ENCODE assay signal across 8 mouse cellular contexts in genomic region chr6:3763171-3763967, GRCm38 (mm10). TPM values are rescaled to one million over a fixed set of nuclear protein-coding genes. Genes with fewer than 3 reads are reported as not detected.
DNase-seq lines count a peak whose midpoint lies in the region; ATAC-seq and TF ChIP-seq lines count a peak whose summit lies in the region.

No protein-coding gene starts in this region.

- ATAC-seq in lung, postnatal 0 days, result no peak
- peak; percentile 53; the same call in 1 of the 2 replicates for ATAC-seq in forebrain, embryonic 15.5 days (replicated peaks)
- peak; percentile 47 for ATAC-seq in limb, embryonic 14.5 days (ENCODE audit: low FRiP score, low read depth)
- ATAC-seq in stomach, embryonic 14.5 days (ENCODE audit: insufficient number of reproducible peaks, insufficient read depth, low FRiP score, low read depth), result 0 out of 2 replicates have a peak, but pooled peaks have one; percentile 56
- ATAC-seq in inflammation-experienced regulatory T-cells, adult 6 months, result no peak

- no peaks in the 10 kb centered on the region for H3K9me3 ChIP-seq in lung, postnatal 0 days (ENCODE audit: low read length)
- no peaks in the 10 kb centered on the region for H3K9me3 ChIP-seq in forebrain, embryonic 15.5 days
- no peaks in the 10 kb centered on the region for H3K9me3 ChIP-seq in limb, embryonic 14.5 days (ENCODE audit: control insufficient read depth, low read length)
- H3K9me3 ChIP-seq in stomach, embryonic 14.5 days (ENCODE audit: control insufficient read depth, low read depth, low read length), result no peaks in the 10 kb centered on the region

- TF ChIP-seq CTCF in lung, postnatal 0 days (IDR thresholded peaks at IDR 0.05), result no peak
- TF ChIP-seq CTCF in lung, adult 2 months (IDR thresholded peaks at IDR 0.05; ENCODE audit: insufficient read depth, low read length), result no peak

- no peak for DNase-seq in lung, postnatal 0 days (ENCODE audit: low spot score)
- DNase-seq in lung, adult 2 months, result no peak
- peak; percentile 7 for DNase-seq in limb, embryonic 14.5 days (ENCODE audit: low spot score)
- no peak for DNase-seq in layer of hippocampus, adult 9-11 months
- DNase-seq in left cerebral cortex, postnatal 4 days, result no peak

- TF ChIP-seq EP300 in lung, postnatal 0 days (IDR thresholded peaks at IDR 0.05), result no peak

- 1% methylated on average over 33 of the region's 39 CpGs for WGBS in lung, postnatal 0 days
- under 1% methylated on average over 39 of the region's 39 CpGs for WGBS in lung, adult 2 months
- under 1% methylated on average over 39 of the region's 39 CpGs for WGBS in forebrain, embryonic 15.5 days
- 1% methylated on average over 37 of the region's 39 CpGs for WGBS in limb, embryonic 14.5 days
- WGBS in stomach, embryonic 14.5 days, result under 1% methylated on average over 38 of the region's 39 CpGs

- no peak overlapping the region for H3K27ac ChIP-seq in lung, postnatal 0 days (ENCODE audit: low read length)
- no peak overlapping the region for H3K27ac ChIP-seq in forebrain, embryonic 15.5 days (replicated peaks)
- H3K27ac ChIP-seq in limb, embryonic 14.5 days (replicated peaks; ENCODE audit: low read depth, low read length), result no peak overlapping the region
- no peak overlapping the region for H3K27ac ChIP-seq in stomach, embryonic 14.5 days (ENCODE audit: low read length)

- no peaks in the 10 kb centered on the region for H3K4me1 ChIP-seq in lung, postnatal 0 days (ENCODE audit: insufficient read depth, low read depth, low read length)
- no peaks in the 10 kb centered on the region for H3K4me1 ChIP-seq in lung, adult 2 months (ENCODE audit: control insufficient read depth, insufficient read depth, low read length)
- peaks cover 8% of the 10 kb centered on the region for H3K4me1 ChIP-seq in forebrain, embryonic 15.5 days
- H3K4me1 ChIP-seq in limb, embryonic 14.5 days (ENCODE audit: control insufficient read depth, insufficient read depth, low read length), result peaks cover 3% of the 10 kb centered on the region; the same call in 1 of the 2 replicates
- peaks cover 3% of the 10 kb centered on the region; the same call in 1 of the 2 replicates for H3K4me1 ChIP-seq in stomach, embryonic 14.5 days (ENCODE audit: control insufficient read depth, insufficient read depth, low read length)

- peak overlapping the region; percentile 32 for H3K4me3 ChIP-seq in lung, postnatal 0 days (ENCODE audit: low read depth, low read length)
- H3K4me3 ChIP-seq in lung, adult 2 months (replicated peaks; ENCODE audit: extremely low read depth, low read depth, low read length), result no peak overlapping the region
- peak overlapping the region; percentile 46 for H3K4me3 ChIP-seq in forebrain, embryonic 15.5 days
- peak overlapping the region; percentile 47 for H3K4me3 ChIP-seq in limb, embryonic 14.5 days (replicated peaks; ENCODE audit: low read length)
- peak overlapping the region; percentile 45 for H3K4me3 ChIP-seq in stomach, embryonic 14.5 days (ENCODE audit: low read depth, low read length)

- no peak for TF ChIP-seq POLR2A in lung, adult 2 months (IDR thresholded peaks at IDR 0.05; ENCODE audit: borderline replicate concordance, extremely low read depth, low read depth, low read length)
- no peak for TF ChIP-seq POLR2A in limb, embryonic 14.5 days (IDR thresholded peaks at IDR 0.05; ENCODE audit: borderline replicate concordance, extremely low read depth, insufficient read depth, insufficient read length)

- no peaks in the 10 kb centered on the region for H3K36me3 ChIP-seq in lung, postnatal 0 days (ENCODE audit: insufficient read depth, low read length)
- H3K36me3 ChIP-seq in forebrain, embryonic 15.5 days, result no peaks in the 10 kb centered on the region
- H3K36me3 ChIP-seq in limb, embryonic 14.5 days (ENCODE audit: control insufficient read depth, insufficient read depth, low read length), result no peaks in the 10 kb centered on the region
- H3K36me3 ChIP-seq in stomach, embryonic 14.5 days (ENCODE audit: control insufficient read depth, insufficient read depth, low read length), result no peaks in the 10 kb centered on the region

- H3K9ac ChIP-seq in lung, postnatal 0 days (replicated peaks; ENCODE audit: low read depth), result no peak overlapping the region
- 0 out of 2 replicates have a peak overlapping the region, but pooled peaks have one; percentile 14 for H3K9ac ChIP-seq in forebrain, embryonic 15.5 days (replicated peaks)
- peak overlapping the region; percentile 34 for H3K9ac ChIP-seq in limb, embryonic 14.5 days (ENCODE audit: low read depth, low read length, severe bottlenecking)
- H3K9ac ChIP-seq in stomach, embryonic 14.5 days (replicated peaks; ENCODE audit: low read depth, low read length), result no peak overlapping the region

- H3K4me2 ChIP-seq in lung, postnatal 0 days (replicated peaks; ENCODE audit: low read depth, low read length), result peak overlapping the region; percentile 58
- H3K4me2 ChIP-seq in forebrain, embryonic 15.5 days (replicated peaks), result peak overlapping the region; percentile 87
- peak overlapping the region; percentile 95 for H3K4me2 ChIP-seq in limb, embryonic 14.5 days (replicated peaks; ENCODE audit: low read depth, low read length, severe bottlenecking)
- peak overlapping the region; percentile 94 for H3K4me2 ChIP-seq in stomach, embryonic 14.5 days (replicated peaks; ENCODE audit: low read depth, low read length)

- peaks cover 21% of the 10 kb centered on the region for H3K27me3 ChIP-seq in lung, postnatal 0 days (replicated peaks; ENCODE audit: insufficient read depth, low read length)
- H3K27me3 ChIP-seq in forebrain, embryonic 15.5 days, result peaks cover 45% of the 10 kb centered on the region
- H3K27me3 ChIP-seq in limb, embryonic 14.5 days (ENCODE audit: control insufficient read depth, insufficient read depth, low read length), result peaks cover 42% of the 10 kb centered on the region
- H3K27me3 ChIP-seq in stomach, embryonic 14.5 days (ENCODE audit: control insufficient read depth, insufficient read depth, low read length), result peaks cover 26% of the 10 kb centered on the region

- intact Hi-C loops in left cerebral cortex, postnatal 4 days (cut with DNase I), result no loop called here

RNA-seq across cellular contexts. Expression of gene Calcr, which starts 1.1 kb away (rescaled TPM):
- 0.11 TPM in 1 of 2 replicates, not detected in the other for polyA plus RNA-seq in lung, postnatal 0 days (2015; fragmentation: Nextera tagmentation; extraction: Ambion mirVana)
- 0.15 and 0.17 TPM in 2 replicates for polyA plus RNA-seq in lung, adult 2 months (2012; rRNA removed)
- polyA plus RNA-seq in forebrain, embryonic 15.5 days (2015; fragmentation: Nextera tagmentation; extraction: Ambion mirVana), result 1.6 and 2.7 TPM in 2 replicates
- 0.28 and 0.29 TPM in 2 replicates for polyA plus RNA-seq in limb, embryonic 14.5 days (2012; rRNA removed)
- polyA plus RNA-seq in limb, embryonic 14.5 days (2014; fragmentation: Nextera tagmentation; extraction: Ambion mirVana), result 0.07 and 0.11 TPM in 2 replicates
- 0.22 and 0.25 TPM in 2 replicates for polyA plus RNA-seq in stomach, embryonic 14.5 days (2014; fragmentation: Nextera tagmentation; extraction: Ambion mirVana)
- polyA plus RNA-seq in inflammation-experienced regulatory T-cells, adult 6 months (2017; shearing (Covaris generic)), result not detected
- total RNA-seq in left cerebral cortex, postnatal 4 days (2021), result under 1 TPM in 1 of 2 experiments, not detected in 1; 0.93 TPM

Comparison
In these comparisons a context has a peak if more than half of its experiments do, and no peak if none do; other contexts are left out.
1. ATAC-seq: peak in forebrain, embryonic 15.5 days (single experiment), limb, embryonic 14.5 days (single experiment) and stomach, embryonic 14.5 days (single experiment); none in lung, postnatal 0 days (single experiment) and inflammation-experienced regulatory T-cells, adult 6 months (single experiment).
2. H3K9ac ChIP-seq: peak in forebrain, embryonic 15.5 days (single experiment) and limb, embryonic 14.5 days (single experiment); none in lung, postnatal 0 days (single experiment) and stomach, embryonic 14.5 days (single experiment).
3. Peak in every context shown above with its lines, with median percentiles within 50 percentile points of each other: H3K4me2 ChIP-seq.